Mouse (Mus musculus) heart, adult 2 months (tissue): Measurements from ENCODE around the gene Gcm1.

Source experiments
- CTCF ChIP-seq: fragments of 200-600 bp; IDR thresholded peaks from 2 replicates; pipeline ENCODE4 v1.8.1; 2022; ENCODE audit warnings: antibody characterized with exemption, mild to moderate bottlenecking, moderate library complexity
- EP300 ChIP-seq: fragments of 200-500 bp; IDR thresholded peaks from 2 replicates; pipeline ENCODE4 v1.6.1; 2011; ENCODE audit warnings: low read depth, low read length, control low read depth; ENCODE audit not compliant: insufficient read depth
- POLR2A ChIP-seq: fragments of 200-500 bp; IDR thresholded peaks from 2 replicates; pipeline ENCODE4 v1.6.1; 2011; ENCODE audit warnings: mild to moderate bottlenecking, low read depth, low read length, control low read depth; ENCODE audit not compliant: insufficient read depth

- TF ChIP-seq CTCF (no peak), POLR2A (no peak), EP300 (no peak)
Measured at GRCm38 (mm10) chr9:78081835-78082234, 30.1 kb downstream of the Gcm1 start.
